Mouse (Mus musculus) hindbrain, postnatal 0 days (tissue): Measurements from ENCODE around the gene Rps7. TPM values are rescaled to one million over a fixed set of nuclear protein-coding genes. Genes with fewer than 3 reads are reported as not detected.

ENCODE experiments used
- ATAC-seq: fragments of 200-750 bp; cut with Nextera tagmentation; 2 replicates; pipeline ENCODE4 v1.8.0; 2017; ENCODE audit warnings: mild to moderate bottlenecking, moderate TSS enrichment, moderate library complexity
- DNase-seq: peaks from one replicate; pipeline ENCODE4 v3.0.0-alpha.2; 2015; ENCODE audit warnings: low spot score
- H3K27ac ChIP-seq: fragments of 300-500 bp; sonication (generic); 2 replicates; pipeline ENCODE4 v1.5.1; 2014; ENCODE audit warnings: mild to moderate bottlenecking
- H3K27me3 ChIP-seq: fragments of 300-500 bp; sonication (generic); 2 replicates; pipeline ENCODE4 v1.6.1; 2014; ENCODE audit warnings: low read length, mixed read lengths; ENCODE audit not compliant: insufficient read depth
- H3K36me3 ChIP-seq: fragments of 300-500 bp; sonication (generic); 2 replicates; pipeline ENCODE4 v1.6.1; 2014; ENCODE audit warnings: low read length, mixed read lengths; ENCODE audit not compliant: insufficient read depth
- H3K4me1 ChIP-seq: fragments of 300-500 bp; sonication (generic); 2 replicates; pipeline ENCODE4 v1.6.1; 2014; ENCODE audit warnings: antibody characterized with exemption, low read length, mixed read lengths; ENCODE audit not compliant: insufficient read depth
- H3K4me2 ChIP-seq: fragments of 300-500 bp; sonication (generic); 2 replicates; pipeline ENCODE4 v1.6.1; 2014; ENCODE audit warnings: low read depth, mild to moderate bottlenecking, low read length, moderate library complexity, mixed read lengths
- H3K4me3 ChIP-seq: fragments of 300-500 bp; sonication (generic); 2 replicates; pipeline ENCODE4 v1.5.1; 2014; ENCODE audit warnings: low read length
- H3K9ac ChIP-seq: fragments of 300-500 bp; sonication (generic); replicated peaks from 2 replicates; pipeline ENCODE4 v1.6.1; 2014; ENCODE audit warnings: mild to moderate bottlenecking, low read length, moderate library complexity, mixed read lengths
- H3K9me3 ChIP-seq: fragments of 300-500 bp; sonication (generic); 2 replicates; pipeline ENCODE4 v1.6.1; 2016; ENCODE audit warnings: low read length, mixed read lengths
- CTCF ChIP-seq: IDR thresholded peaks from 2 replicates; pipeline ENCODE4 v1.5.1; 2016; ENCODE audit warnings: antibody characterized with exemption, control low read depth, low read depth
- WGBS: fragments of 180-500 bp; shearing (Covaris S2); extraction: QIAGEN DNeasy Blood & Tissue Kit; methylation state at CpG from one replicate; pipeline ENCODE4 v1.1.7; 2014; 5-methylcytosine and 5-hydroxymethylcytosine counted together
- polyA plus RNA-seq: library from polyadenylated mRNA; unstranded; fragments of >200 nt; fragmentation: Nextera tagmentation; extraction: Ambion mirVana; gene quantifications from 2 replicates; pipeline ENCODE4 v1.2.1, GENCODE M21; 2015
- total RNA-seq: library from RNA; depleted of rRNA; stranded (reverse); fragments of >200 nt; gene quantifications from 2 replicates; pipeline ENCODE4 v1.2.3, GENCODE M21; 2014; rRNA removed

Gene Rps7
- total RNA-seq (609 and 851 TPM in 2 replicates), polyA plus RNA-seq (533 and 549 TPM in 2 replicates)

DNA sequence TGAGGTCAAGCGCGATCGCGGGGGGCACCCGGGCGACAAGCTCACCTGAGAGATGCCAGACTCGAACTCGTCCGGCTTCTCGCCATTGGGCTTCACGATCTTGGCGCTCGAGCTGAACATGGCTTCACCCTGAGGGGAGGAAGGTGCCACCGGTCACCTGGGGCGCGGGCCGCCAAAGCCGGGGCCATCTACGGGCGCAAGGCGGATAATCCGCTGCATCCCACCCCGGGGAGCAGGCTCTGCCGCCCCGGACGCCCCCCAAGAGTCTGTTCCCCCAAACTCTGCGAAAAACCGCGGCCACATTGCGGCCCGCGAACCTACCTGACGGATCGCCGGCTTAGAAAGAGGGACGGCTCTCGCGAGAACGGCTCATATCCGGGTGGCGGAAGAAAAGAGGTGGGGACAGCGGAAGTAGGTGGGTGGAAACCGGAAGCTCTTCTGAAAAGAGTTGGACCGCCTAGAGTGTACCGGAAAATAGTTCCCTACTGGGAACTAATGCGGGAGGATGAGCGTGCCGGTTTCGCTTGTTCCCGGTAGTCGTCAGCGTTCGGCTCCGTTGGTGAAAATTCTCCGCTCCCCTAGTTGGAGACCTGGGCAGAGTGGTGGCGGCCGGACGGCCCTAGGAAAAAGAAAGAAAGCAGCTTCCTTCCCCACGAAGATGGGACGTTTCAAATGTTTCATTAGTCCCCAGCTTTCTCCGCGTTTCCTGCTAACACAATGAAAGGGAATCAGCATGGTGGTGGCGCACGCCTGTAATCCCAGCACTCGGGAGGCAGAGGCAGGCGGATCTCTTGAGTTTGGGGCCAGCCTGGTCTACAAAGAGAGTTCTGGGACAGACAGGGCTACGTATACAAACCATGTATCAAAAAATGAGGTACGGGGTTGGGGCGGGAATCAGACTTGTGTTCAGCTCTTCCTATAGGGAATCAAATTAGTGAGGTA is at the start of gene Rps7:
Gene Rps7, minus strand, starts transcription at position 419 of the 942 bp plus-strand sequence.
- Histone ChIP-seq H3K9ac (peak within 1 kb of the TSS; percentile 94), H3K4me1 (peaks cover 8% of the 10 kb centered on the region), H3K4me3 (peak within 1 kb of the TSS; percentile 77), H3K27me3 (no peaks in the 10 kb centered on the region), H3K9me3 (no peaks in the 10 kb centered on the region), H3K4me2 (peak within 1 kb of the TSS; percentile 71), H3K36me3 (peaks cover 28% of the 10 kb centered on the region), H3K27ac (peak within 1 kb of the TSS; percentile 95)
- 6% methylated on average over 68 of the region's 69 CpGs for WGBS
- ATAC-seq (peak; percentile 98), DNase-seq (peak; percentile 96)
- TF ChIP-seq CTCF = no peak

DNA sequence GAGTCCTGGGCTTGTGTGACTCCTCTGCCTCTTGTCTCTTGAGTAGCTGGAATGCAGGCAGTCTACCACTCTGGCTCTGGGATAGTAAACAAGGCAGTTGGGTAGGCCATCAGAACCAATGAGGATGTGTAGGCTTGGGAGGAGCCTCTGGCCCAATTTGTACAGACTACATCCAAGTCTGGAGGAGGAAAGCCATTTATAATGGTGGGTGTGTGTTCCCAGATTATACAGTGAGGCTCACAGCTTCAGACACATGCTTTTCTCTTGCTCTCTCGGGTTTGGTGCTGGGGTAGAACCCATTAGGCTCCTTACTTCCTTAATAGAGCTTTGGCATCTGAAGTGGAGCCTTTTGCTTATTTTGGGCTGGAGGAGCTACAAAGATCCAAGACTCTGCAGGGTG is 48.9 kb upstream of the Rps7 start:
- DNase-seq = no peak
- Histone ChIP-seq H3K4me1 (no peaks in the 10 kb centered on the region), H3K36me3 (no peaks in the 10 kb centered on the region; the same call in 1 of the 2 replicates), H3K27ac (no peak overlapping the region), H3K9me3 (no peaks in the 10 kb centered on the region), H3K27me3 (no peaks in the 10 kb centered on the region), H3K4me3 (no peak overlapping the region), H3K4me2 (no peak overlapping the region), H3K9ac (no peak overlapping the region)
- WGBS = 89% methylated on average over 1 of the region's 1 CpGs
- no peak for TF ChIP-seq CTCF
- no peak for ATAC-seq

DNA sequence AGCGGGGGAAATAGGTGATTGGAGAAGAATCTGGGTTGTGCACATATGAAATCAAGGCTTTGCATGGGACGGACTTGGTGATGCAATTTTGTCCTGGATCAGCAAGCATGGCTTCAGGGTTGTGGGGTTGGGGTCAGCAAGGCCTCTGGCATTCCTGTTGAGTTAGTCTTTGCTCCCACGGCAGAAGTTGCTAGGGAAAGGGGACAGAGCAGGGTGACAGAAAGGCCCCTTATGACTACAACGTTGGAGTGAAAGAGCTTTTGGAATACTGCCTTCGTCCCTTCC is 40.1 kb upstream of the Rps7 start:
- DNase-seq (no peak), ATAC-seq (no peak)
- Histone ChIP-seq H3K27me3 (no peaks in the 10 kb centered on the region), H3K4me2 (peak overlapping the region; percentile 50), H3K27ac (peak overlapping the region; percentile 88), H3K4me1 (peaks cover 8% of the 10 kb centered on the region), H3K9me3 (no peaks in the 10 kb centered on the region), H3K9ac (peak overlapping the region; percentile 45), H3K4me3 (peak overlapping the region; percentile 43), H3K36me3 (no peaks in the 10 kb centered on the region)
- WGBS = 56% methylated on average over 5 of the region's 5 CpGs
- no peak for TF ChIP-seq CTCF

DNA sequence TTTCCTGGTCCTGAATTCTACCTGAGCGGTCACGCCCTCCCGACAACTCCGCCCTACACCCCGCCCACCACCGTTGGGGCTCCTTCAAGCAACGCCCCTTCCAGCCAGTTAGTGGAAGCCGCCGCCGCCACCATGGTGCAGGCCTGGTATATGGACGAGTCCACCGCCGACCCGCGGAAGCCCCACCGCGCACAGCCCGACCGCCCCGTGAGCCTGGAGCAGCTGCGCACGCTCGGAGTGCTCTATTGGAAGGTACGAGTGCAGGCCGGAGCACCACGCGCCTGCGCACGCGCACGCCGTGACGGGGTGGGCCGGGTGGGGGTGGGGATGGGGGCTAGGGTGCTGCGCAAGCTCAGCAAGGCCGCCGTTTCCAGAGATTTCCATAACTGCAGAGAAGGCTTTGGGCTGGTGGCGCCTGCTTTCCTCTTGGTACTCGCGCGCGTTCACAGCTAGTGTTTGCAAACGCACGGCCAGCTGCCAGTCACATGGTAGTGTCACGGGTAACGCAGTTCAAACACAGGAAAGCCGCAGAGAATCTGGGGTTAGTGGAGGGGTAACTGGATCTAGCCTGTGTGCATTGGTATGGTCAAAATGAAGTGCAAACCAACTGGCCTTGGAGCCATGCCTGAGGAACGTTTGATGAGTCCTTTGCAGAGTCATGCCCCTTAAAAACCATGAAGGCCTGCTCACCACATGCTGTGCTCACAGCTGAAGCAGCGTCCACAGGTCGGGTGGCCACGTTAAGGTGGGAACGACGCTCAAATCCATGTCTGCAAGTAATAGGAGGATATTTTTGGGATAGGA is 39.6 kb upstream of the Rps7 start, which contains the start of gene Adi1:
Gene Adi1, plus strand, starts transcription at position 111 of the 804 bp plus-strand sequence.
- no peaks in the 10 kb centered on the region for H3K27me3 ChIP-seq
- peak within 1 kb of the TSS; percentile 43 for H3K4me3 ChIP-seq
- H3K36me3 ChIP-seq = no peaks in the 10 kb centered on the region
- DNase-seq (peak; percentile 93), ATAC-seq (peak; percentile 98)
- H3K27ac ChIP-seq = peak within 1 kb of the TSS; percentile 88
- WGBS = 2% methylated on average over 53 of the region's 53 CpGs
- H3K9ac ChIP-seq = peak within 1 kb of the TSS; percentile 45
- TF ChIP-seq CTCF = no peak
- H3K4me2 ChIP-seq = peak within 1 kb of the TSS; percentile 50
- H3K9me3 ChIP-seq = no peaks in the 10 kb centered on the region
- peaks cover 8% of the 10 kb centered on the region for H3K4me1 ChIP-seq

DNA sequence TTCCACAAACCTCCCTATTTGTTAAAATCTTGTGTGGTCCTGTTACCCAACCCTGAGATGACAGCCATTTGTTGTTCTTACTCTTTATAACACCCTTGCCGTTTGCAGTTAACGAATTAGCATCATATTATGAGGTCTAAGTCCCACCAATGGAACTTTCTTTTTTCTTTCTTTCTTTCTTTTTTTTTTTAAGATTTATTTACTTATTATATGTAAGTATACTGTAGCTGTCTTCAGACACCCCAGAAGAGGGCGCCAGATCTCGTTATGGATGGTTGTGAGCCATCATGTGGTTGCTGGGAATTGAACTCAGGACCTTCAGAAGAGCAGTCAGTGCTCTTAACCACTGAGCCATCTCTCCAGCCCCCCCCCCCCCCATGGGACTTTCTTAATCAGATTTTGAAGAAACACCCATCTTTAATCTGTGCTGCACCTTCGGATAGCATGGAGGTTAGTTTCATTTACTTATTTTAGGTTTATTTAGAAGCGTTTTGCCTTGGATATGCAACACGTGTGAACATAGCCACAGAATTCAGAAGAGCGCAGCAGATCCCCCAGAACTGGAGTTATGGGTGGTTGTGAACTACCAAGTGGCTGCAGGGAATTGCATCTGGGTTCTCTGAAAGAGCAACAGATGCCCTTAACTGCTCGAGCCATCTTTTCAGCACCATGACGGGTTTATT is 38.4 kb upstream of the Rps7 start:
- ATAC-seq = no peak
- peak overlapping the region; percentile 43 for H3K4me3 ChIP-seq
- H3K4me2 ChIP-seq = peak overlapping the region; percentile 50
- 86% methylated on average over 10 of the region's 10 CpGs for WGBS
- no peaks in the 10 kb centered on the region for H3K36me3 ChIP-seq
- no peak for DNase-seq
- no peaks in the 10 kb centered on the region for H3K9me3 ChIP-seq
- no peak overlapping the region for H3K9ac ChIP-seq
- peaks cover 8% of the 10 kb centered on the region for H3K4me1 ChIP-seq
- no peaks in the 10 kb centered on the region for H3K27me3 ChIP-seq
- H3K27ac ChIP-seq = peak overlapping the region; percentile 88
- peak; percentile 21; the same call in 1 of the 2 replicates for TF ChIP-seq CTCF

DNA sequence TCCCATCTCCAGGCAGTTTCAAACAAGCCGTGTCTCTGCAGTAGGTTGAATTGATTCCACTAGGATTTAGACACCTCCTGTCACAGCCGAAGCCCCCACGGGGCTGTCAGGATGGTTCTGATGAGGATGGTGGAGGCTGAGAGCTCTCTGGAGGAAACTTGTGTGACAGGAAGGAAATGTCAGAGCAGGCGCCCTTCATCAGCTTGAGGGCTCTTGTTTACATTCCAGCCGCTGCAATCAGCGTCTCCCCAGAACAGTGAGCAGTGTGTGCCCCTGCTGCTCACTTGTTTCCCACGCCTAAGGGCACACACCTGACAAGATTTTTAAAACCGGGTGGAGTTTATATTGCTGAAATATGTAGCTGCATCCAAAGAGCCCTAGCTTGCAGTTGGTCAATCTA is 31.5 kb upstream of the Rps7 start:
- DNase-seq (no peak), ATAC-seq (no peak)
- no peaks in the 10 kb centered on the region for H3K36me3 ChIP-seq
- H3K4me1 ChIP-seq = no peaks in the 10 kb centered on the region
- no peaks in the 10 kb centered on the region for H3K9me3 ChIP-seq
- 57% methylated on average over 8 of the region's 8 CpGs for WGBS
- no peak overlapping the region for H3K27ac ChIP-seq
- no peaks in the 10 kb centered on the region for H3K27me3 ChIP-seq
- no peak for TF ChIP-seq CTCF
- H3K9ac ChIP-seq = no peak overlapping the region
- no peak overlapping the region for H3K4me2 ChIP-seq
- H3K4me3 ChIP-seq = no peak overlapping the region
